Mouse (Mus musculus) stomach, postnatal 0 days (tissue): ENCODE results near the gene Plekhh1.

ENCODE experiments used
- CTCF ChIP-seq: IDR thresholded peaks from 2 replicates; pipeline ENCODE4 v1.5.1; 2016; ENCODE audit warnings: antibody characterized with exemption, low read depth, mild to moderate bottlenecking, moderate library complexity
- EP300 ChIP-seq: optimal IDR thresholded peaks from 2 replicates; pipeline ENCODE3; 2016; ENCODE audit warnings: antibody characterized with exemption

DNA sequence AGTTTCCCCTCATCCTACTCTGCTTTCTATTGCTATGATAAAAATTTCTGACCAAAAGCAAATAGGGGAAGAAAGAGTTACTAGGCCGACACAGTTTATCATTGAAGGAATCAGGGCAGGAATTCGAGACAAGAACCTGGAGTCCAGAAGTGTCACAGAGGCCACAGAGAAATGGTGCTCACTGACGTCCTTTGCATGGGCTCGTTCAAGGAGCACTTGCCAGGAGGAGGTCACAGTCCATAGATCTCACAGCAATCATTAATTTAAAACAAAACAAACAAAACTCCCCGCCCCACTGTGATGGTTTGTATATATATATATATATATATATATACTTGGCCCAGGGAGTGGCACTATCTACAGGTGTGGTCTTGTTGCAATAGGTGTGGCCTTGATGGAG, 76.3 kb downstream of the Plekhh1 start:
- no peak for TF ChIP-seq EP300
- no peak for TF ChIP-seq CTCF
